Mouse (Mus musculus): ENCODE results near the gene Gng7. TPM values are rescaled to one million over a fixed set of nuclear protein-coding genes. Genes with fewer than 3 reads are reported as not detected.

The Gng7 gene
- polyA plus RNA-seq, 1 experiment from 2014 or later = 5.6 TPM

GRCm38 (mm10) chr10:80958979-80959637, 55.6 kb downstream of the Gng7 start:
- no peak for ATAC-seq (replicated peaks; ENCODE audit: low FRiP score)
- WGBS = 93% methylated on average over 5 of the region's 5 CpGs

GRCm38 (mm10) chr10:80957791-80958190, 57.0 kb downstream of the Gng7 start:
- Histone ChIP-seq H3K36me3 (no peaks in the 10 kb centered on the region), H3K4me1 (peaks cover 45% of the 10 kb centered on the region), H3K4me2 (no peak overlapping the region), H3K27me3 (no peaks in the 10 kb centered on the region), H3K27ac (no peak overlapping the region), H3K9me3 (replicated peaks) (no peaks in the 10 kb centered on the region), H3K4me3 (replicated peaks) (no peak overlapping the region), H3K9ac (no peak overlapping the region)
- ATAC-seq (replicated peaks; ENCODE audit: low FRiP score) = no peak
- WGBS = 66% methylated on average over 4 of the region's 4 CpGs

More at GRCm38 (mm10) chr10:80958979-80959637, 55.6 kb downstream of the Gng7 start:
- Histone ChIP-seq H3K27me3 (no peaks in the 10 kb centered on the region), H3K36me3 (no peaks in the 10 kb centered on the region), H3K4me2 (no peak overlapping the region), H3K27ac (no peak overlapping the region), H3K4me3 (replicated peaks) (no peak overlapping the region), H3K9me3 (replicated peaks) (no peaks in the 10 kb centered on the region), H3K4me1 (peaks cover 58% of the 10 kb centered on the region), H3K9ac (no peak overlapping the region)

- ATAC-seq (replicated peaks; ENCODE audit: low FRiP score) = no peak
- WGBS = 67% methylated on average over 6 of the region's 6 CpGs
Measured at GRCm38 (mm10) chr10:80956901-80957300, 57.8 kb downstream of the Gng7 start.

GRCm38 (mm10) chr10:80956385-80956784, 58.4 kb downstream of the Gng7 start:
- WGBS = 95% methylated on average over 8 of the region's 8 CpGs

More at GRCm38 (mm10) chr10:80956901-80957300, 57.8 kb downstream of the Gng7 start:
- Histone ChIP-seq H3K36me3 (no peaks in the 10 kb centered on the region), H3K27me3 (no peaks in the 10 kb centered on the region), H3K27ac (no peak overlapping the region), H3K4me3 (replicated peaks) (no peak overlapping the region), H3K4me2 (no peak overlapping the region), H3K9me3 (replicated peaks) (no peaks in the 10 kb centered on the region), H3K4me1 (peaks cover 36% of the 10 kb centered on the region), H3K9ac (no peak overlapping the region)

GRCm38 (mm10) chr10:80955536-80955935, 59.2 kb downstream of the Gng7 start:
- Histone ChIP-seq H3K4me2 (no peak overlapping the region), H3K27me3 (no peaks in the 10 kb centered on the region), H3K4me3 (replicated peaks) (no peak overlapping the region), H3K27ac (peak overlapping the region; percentile 58; the same call in 1 of the 2 replicates), H3K9me3 (replicated peaks) (no peaks in the 10 kb centered on the region), H3K4me1 (peaks cover 23% of the 10 kb centered on the region), H3K9ac (no peak overlapping the region), H3K36me3 (no peaks in the 10 kb centered on the region)
- 23% methylated on average over 9 of the region's 9 CpGs for WGBS
- no peak for ATAC-seq (replicated peaks; ENCODE audit: low FRiP score)

More at GRCm38 (mm10) chr10:80956385-80956784, 58.4 kb downstream of the Gng7 start:
- Histone ChIP-seq H3K4me1 (peaks cover 31% of the 10 kb centered on the region), H3K4me3 (replicated peaks) (no peak overlapping the region), H3K27ac (no peak overlapping the region), H3K27me3 (no peaks in the 10 kb centered on the region), H3K36me3 (no peaks in the 10 kb centered on the region), H3K4me2 (no peak overlapping the region), H3K9ac (no peak overlapping the region), H3K9me3 (replicated peaks) (no peaks in the 10 kb centered on the region)
- no peak for ATAC-seq (replicated peaks; ENCODE audit: low FRiP score)

GRCm38 (mm10) chr10:80954843-80955242, 59.9 kb downstream of the Gng7 start:
- no peaks in the 10 kb centered on the region for H3K27me3 ChIP-seq
- ATAC-seq (replicated peaks; ENCODE audit: low FRiP score) = no peak
- no peaks in the 10 kb centered on the region for H3K9me3 ChIP-seq (replicated peaks)
- H3K4me3 ChIP-seq (replicated peaks) = no peak overlapping the region
- peak overlapping the region; percentile 58; the same call in 1 of the 2 replicates for H3K27ac ChIP-seq
- H3K4me2 ChIP-seq = no peak overlapping the region
- peaks cover 17% of the 10 kb centered on the region for H3K4me1 ChIP-seq
- no peaks in the 10 kb centered on the region for H3K36me3 ChIP-seq
- 63% methylated on average over 6 of the region's 6 CpGs for WGBS
- no peak overlapping the region for H3K9ac ChIP-seq

- no peak overlapping the region for H3K4me2 ChIP-seq
- H3K27me3 ChIP-seq = no peaks in the 10 kb centered on the region
- H3K4me1 ChIP-seq = peaks cover 17% of the 10 kb centered on the region
- 0 out of 2 replicates have a peak overlapping the region, but pooled peaks have one; percentile 32 for H3K27ac ChIP-seq
- 82% methylated on average over 13 of the region's 13 CpGs for WGBS
- H3K36me3 ChIP-seq = no peaks in the 10 kb centered on the region
- ATAC-seq (replicated peaks; ENCODE audit: low FRiP score) = no peak
- no peak overlapping the region for H3K9ac ChIP-seq
- no peak overlapping the region for H3K4me3 ChIP-seq (replicated peaks)
- no peaks in the 10 kb centered on the region for H3K9me3 ChIP-seq (replicated peaks)
Measured at GRCm38 (mm10) chr10:80954415-80954814, 60.3 kb downstream of the Gng7 start.

GRCm38 (mm10) chr10:80952449-80952848, 62.3 kb downstream of the Gng7 start:
- Histone ChIP-seq H3K27ac (no peak overlapping the region), H3K27me3 (no peaks in the 10 kb centered on the region), H3K4me3 (replicated peaks) (no peak overlapping the region), H3K4me1 (peaks cover 35% of the 10 kb centered on the region), H3K9me3 (replicated peaks) (no peaks in the 10 kb centered on the region), H3K4me2 (no peak overlapping the region), H3K9ac (no peak overlapping the region), H3K36me3 (no peaks in the 10 kb centered on the region)
- 75% methylated on average over 15 of the region's 15 CpGs for WGBS
- ATAC-seq (replicated peaks; ENCODE audit: low FRiP score) = no peak

- Histone ChIP-seq H3K27me3 (no peaks in the 10 kb centered on the region), H3K27ac (no peak overlapping the region), H3K4me1 (peaks cover 40% of the 10 kb centered on the region), H3K9me3 (replicated peaks) (no peaks in the 10 kb centered on the region), H3K4me3 (replicated peaks) (no peak overlapping the region), H3K9ac (no peak overlapping the region), H3K4me2 (no peak overlapping the region), H3K36me3 (no peaks in the 10 kb centered on the region)
- 80% methylated on average over 10 of the region's 10 CpGs for WGBS
- no peak for ATAC-seq (replicated peaks; ENCODE audit: low FRiP score)
Measured at GRCm38 (mm10) chr10:80951761-80952390, 62.9 kb downstream of the Gng7 start.

- H3K9me3 ChIP-seq (replicated peaks) = no peaks in the 10 kb centered on the region
- no peak overlapping the region for H3K4me2 ChIP-seq
- no peak overlapping the region for H3K9ac ChIP-seq
- H3K4me1 ChIP-seq = peaks cover 35% of the 10 kb centered on the region
- no peaks in the 10 kb centered on the region for H3K36me3 ChIP-seq
- no peak overlapping the region for H3K27ac ChIP-seq
- WGBS = 32% methylated on average over 5 of the region's 5 CpGs
- no peaks in the 10 kb centered on the region for H3K27me3 ChIP-seq
- H3K4me3 ChIP-seq (replicated peaks) = no peak overlapping the region
- ATAC-seq (replicated peaks; ENCODE audit: low FRiP score) = no peak
Measured at GRCm38 (mm10) chr10:80950314-80950713, 64.4 kb downstream of the Gng7 start.

GRCm38 (mm10) chr10:80949081-80949480, 65.7 kb downstream of the Gng7 start:
- Histone ChIP-seq H3K4me2 (no peak overlapping the region), H3K36me3 (no peaks in the 10 kb centered on the region), H3K9me3 (replicated peaks) (no peaks in the 10 kb centered on the region), H3K27ac (no peak overlapping the region), H3K4me1 (peaks cover 25% of the 10 kb centered on the region), H3K27me3 (no peaks in the 10 kb centered on the region), H3K4me3 (replicated peaks) (no peak overlapping the region), H3K9ac (no peak overlapping the region)
- 72% methylated on average over 3 of the region's 3 CpGs for WGBS
- ATAC-seq (replicated peaks; ENCODE audit: low FRiP score) = no peak

GRCm38 (mm10) chr10:80948570-80948969, 66.2 kb downstream of the Gng7 start:
- no peaks in the 10 kb centered on the region for H3K9me3 ChIP-seq (replicated peaks)
- H3K9ac ChIP-seq = no peak overlapping the region
- ATAC-seq (replicated peaks; ENCODE audit: low FRiP score) = peak; percentile 63; the same call in 1 of the 2 replicates
- H3K27me3 ChIP-seq = no peaks in the 10 kb centered on the region
- no peak overlapping the region for H3K4me2 ChIP-seq
- H3K36me3 ChIP-seq = no peaks in the 10 kb centered on the region
- peak overlapping the region; percentile 60; the same call in 1 of the 2 replicates for H3K27ac ChIP-seq
- H3K4me3 ChIP-seq (replicated peaks) = no peak overlapping the region
- WGBS = 26% methylated on average over 6 of the region's 6 CpGs
- peaks cover 28% of the 10 kb centered on the region for H3K4me1 ChIP-seq

All from kidney, embryonic 15.5 days (tissue).